Mouse (Mus musculus) hindbrain, embryonic 11.5 days (tissue): Measurements from ENCODE around the gene Osbpl9. TPM values are rescaled to one million over a fixed set of nuclear protein-coding genes. Genes with fewer than 3 reads are reported as not detected.

Source experiments
- ATAC-seq: fragments of 200-750 bp; cut with Nextera tagmentation; 2 replicates; pipeline ENCODE4 v1.8.0; 2017; ENCODE audit warnings: mild to moderate bottlenecking, moderate TSS enrichment, moderate library complexity; ENCODE audit not compliant: low FRiP score
- DNase-seq: peaks from one replicate; pipeline ENCODE4 v3.0.0-alpha.2; 2015; ENCODE audit warnings: low spot score
- H3K27ac ChIP-seq: fragments of 300-500 bp; sonication (generic); 2 replicates; pipeline ENCODE4 v1.5.1; 2014; ENCODE audit warnings: mild to moderate bottlenecking, low read depth, low read length
- H3K27me3 ChIP-seq: fragments of 300-500 bp; sonication (generic); 2 replicates; pipeline ENCODE4 v1.6.1; 2014; ENCODE audit warnings: mild to moderate bottlenecking, low read length, moderate library complexity, mixed read lengths; ENCODE audit not compliant: control insufficient read depth, insufficient read depth
- H3K36me3 ChIP-seq: fragments of 300-500 bp; sonication (generic); 2 replicates; pipeline ENCODE4 v1.6.1; 2014; ENCODE audit warnings: mild to moderate bottlenecking, low read length, moderate library complexity, mixed read lengths; ENCODE audit not compliant: control insufficient read depth, insufficient read depth
- H3K4me1 ChIP-seq: fragments of 300-500 bp; sonication (generic); replicated peaks from 2 replicates; pipeline ENCODE4 v1.6.1; 2014; ENCODE audit warnings: low read length, mixed read lengths; ENCODE audit not compliant: control insufficient read depth, insufficient read depth
- H3K4me2 ChIP-seq: fragments of 300-500 bp; sonication (generic); replicated peaks from 2 replicates; pipeline ENCODE4 v1.6.1; 2014; ENCODE audit warnings: mild to moderate bottlenecking, low read depth, low read length
- H3K4me3 ChIP-seq: fragments of 300-500 bp; sonication (generic); 2 replicates; pipeline ENCODE4 v1.5.1; 2014; ENCODE audit warnings: low read depth, low read length
- H3K9ac ChIP-seq: fragments of 300-500 bp; sonication (generic); 2 replicates; pipeline ENCODE4 v1.6.1; 2014; ENCODE audit warnings: low read depth, low read length
- H3K9me3 ChIP-seq: fragments of 300-500 bp; sonication (generic); 2 replicates; pipeline ENCODE4 v1.6.1; 2016; ENCODE audit warnings: low read length; ENCODE audit not compliant: control insufficient read depth
- WGBS: fragments of 180-500 bp; shearing (Covaris S2); extraction: QIAGEN DNeasy Blood & Tissue Kit; methylation state at CpG from one replicate; pipeline ENCODE4 v1.1.7; 2014; 5-methylcytosine and 5-hydroxymethylcytosine counted together
- polyA plus RNA-seq: library from polyadenylated mRNA; unstranded; fragments of >200 nt; fragmentation: Nextera tagmentation; extraction: Ambion mirVana; gene quantifications from 2 replicates; pipeline ENCODE4 v1.2.1, GENCODE M21; 2014

The Osbpl9 gene
- polyA plus RNA-seq, 1 experiment from 2014 or later: 77.3 TPM

DNA sequence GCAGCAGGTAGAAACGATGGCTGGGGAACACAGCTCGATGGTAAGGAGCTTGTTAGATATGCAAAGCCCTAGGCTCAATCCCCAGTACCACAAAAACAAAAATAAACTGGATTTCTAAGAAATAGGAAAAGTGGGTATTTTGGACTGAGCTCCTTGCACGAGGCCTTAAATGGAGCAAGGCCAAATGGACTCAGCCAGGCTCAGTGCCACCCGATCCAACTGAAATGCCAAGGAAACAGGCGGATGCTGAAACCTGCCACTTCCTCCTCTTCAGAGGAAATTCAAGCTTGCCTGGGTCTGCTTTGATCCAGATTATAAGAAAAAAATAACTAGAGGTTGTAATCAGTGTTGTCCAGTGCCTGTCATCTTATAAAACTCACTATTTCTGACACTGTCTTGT, 112.9 kb downstream of the Osbpl9 start:
- WGBS: 90% methylated on average over 5 of the region's 5 CpGs
- Histone ChIP-seq H3K27me3 (no peaks in the 10 kb centered on the region), H3K9me3 (no peaks in the 10 kb centered on the region), H3K4me3 (no peak overlapping the region), H3K4me1 (no peaks in the 10 kb centered on the region), H3K36me3 (no peaks in the 10 kb centered on the region), H3K27ac (no peak overlapping the region), H3K9ac (no peak overlapping the region), H3K4me2 (no peak overlapping the region)
- ATAC-seq (no peak), DNase-seq (no peak)

DNA sequence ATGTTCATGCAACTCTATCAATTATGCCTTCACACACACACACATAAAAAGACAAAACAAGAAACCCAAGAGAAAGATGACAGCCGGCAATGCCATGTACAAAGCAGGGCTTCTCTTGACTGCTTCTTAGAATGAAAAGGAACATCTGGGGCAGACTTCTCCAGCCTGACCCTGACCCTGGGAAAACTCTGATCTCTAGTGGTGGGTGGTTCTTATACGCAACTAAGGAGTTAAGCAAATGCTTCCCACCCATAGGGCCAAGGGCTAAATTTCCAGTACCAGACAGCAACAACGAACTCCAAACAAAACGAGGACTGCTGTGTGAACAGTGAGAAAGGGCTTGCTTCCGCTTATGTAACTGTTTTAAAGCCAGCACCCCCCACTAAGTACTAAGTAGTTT, 122.0 kb downstream of the Osbpl9 start:
- no peak for ATAC-seq
- Histone ChIP-seq H3K27ac (no peak overlapping the region), H3K27me3 (no peaks in the 10 kb centered on the region), H3K4me3 (no peak overlapping the region), H3K4me1 (no peaks in the 10 kb centered on the region), H3K9me3 (no peaks in the 10 kb centered on the region), H3K36me3 (no peaks in the 10 kb centered on the region), H3K9ac (no peak overlapping the region), H3K4me2 (no peak overlapping the region)
- WGBS: 77% methylated on average over 5 of the region's 5 CpGs
- no peak for DNase-seq

DNA sequence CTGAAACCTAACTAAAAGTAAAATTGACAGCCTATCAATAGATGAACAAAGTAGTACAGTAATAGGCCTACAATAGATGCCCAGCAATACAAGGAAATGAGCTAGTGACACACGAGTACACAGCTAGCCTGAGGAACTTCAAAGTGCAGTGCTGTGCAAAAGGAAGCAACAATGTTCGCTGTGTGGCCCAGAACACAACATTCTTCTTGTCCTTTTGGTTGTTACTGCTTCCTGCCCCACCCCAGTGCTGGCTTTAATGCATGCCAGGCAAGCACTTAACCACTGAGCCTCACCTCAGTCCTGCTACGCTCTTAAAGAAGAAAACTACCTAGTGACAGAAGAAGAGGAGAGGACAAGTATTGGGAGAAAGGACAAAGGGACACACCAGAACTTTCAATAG, 122.4 kb downstream of the Osbpl9 start:
- Histone ChIP-seq H3K27ac (no peak overlapping the region), H3K9ac (no peak overlapping the region), H3K36me3 (no peaks in the 10 kb centered on the region), H3K27me3 (no peaks in the 10 kb centered on the region), H3K4me1 (no peaks in the 10 kb centered on the region), H3K9me3 (no peaks in the 10 kb centered on the region), H3K4me2 (no peak overlapping the region), H3K4me3 (no peak overlapping the region)
- WGBS: 86% methylated on average over 3 of the region's 3 CpGs
- DNase-seq: no peak
- no peak for ATAC-seq

- no peak for DNase-seq
Measured at GRCm38 (mm10) chr4:109078941-109079340, 123.1 kb downstream of the Osbpl9 start.

DNA sequence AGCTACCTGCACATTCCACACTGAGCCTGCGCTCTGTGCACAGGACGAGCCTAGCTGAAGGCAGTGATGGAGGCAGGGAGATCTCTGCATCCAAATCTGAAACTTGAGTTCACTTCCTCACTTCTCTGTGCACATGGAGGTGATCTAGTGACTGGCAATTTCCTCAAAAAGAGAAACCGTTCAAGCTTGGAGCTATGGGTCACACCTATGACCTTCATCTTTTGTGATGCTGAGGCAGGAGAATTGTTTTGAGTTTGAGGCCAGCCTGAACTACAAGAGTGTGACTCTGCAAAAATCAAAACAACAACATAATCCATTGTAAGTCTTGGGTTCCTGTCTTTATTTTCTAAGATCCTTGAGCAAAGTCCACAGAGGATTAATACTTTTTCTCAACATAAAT, 128.8 kb downstream of the Osbpl9 start:
- H3K27ac ChIP-seq: no peak overlapping the region
- 0 out of 2 replicates have a peak, but pooled peaks cover 2% of the 10 kb centered on the region for H3K36me3 ChIP-seq
- H3K4me3 ChIP-seq: no peak overlapping the region
- no peaks in the 10 kb centered on the region for H3K9me3 ChIP-seq
- H3K4me2 ChIP-seq: no peak overlapping the region
- ATAC-seq (no peak), DNase-seq (no peak)
- no peak overlapping the region for H3K9ac ChIP-seq
- no peaks in the 10 kb centered on the region for H3K4me1 ChIP-seq
- H3K27me3 ChIP-seq: no peaks in the 10 kb centered on the region
- WGBS: 92% methylated on average over 3 of the region's 3 CpGs

More at GRCm38 (mm10) chr4:109078941-109079340, 123.1 kb downstream of the Osbpl9 start:
- ATAC-seq: no peak
- Histone ChIP-seq H3K27me3 (no peaks in the 10 kb centered on the region), H3K9ac (no peak overlapping the region), H3K4me1 (no peaks in the 10 kb centered on the region), H3K4me3 (no peak overlapping the region), H3K27ac (no peak overlapping the region), H3K36me3 (no peaks in the 10 kb centered on the region), H3K9me3 (no peaks in the 10 kb centered on the region), H3K4me2 (no peak overlapping the region)
- WGBS: 91% methylated on average over 7 of the region's 7 CpGs

DNA sequence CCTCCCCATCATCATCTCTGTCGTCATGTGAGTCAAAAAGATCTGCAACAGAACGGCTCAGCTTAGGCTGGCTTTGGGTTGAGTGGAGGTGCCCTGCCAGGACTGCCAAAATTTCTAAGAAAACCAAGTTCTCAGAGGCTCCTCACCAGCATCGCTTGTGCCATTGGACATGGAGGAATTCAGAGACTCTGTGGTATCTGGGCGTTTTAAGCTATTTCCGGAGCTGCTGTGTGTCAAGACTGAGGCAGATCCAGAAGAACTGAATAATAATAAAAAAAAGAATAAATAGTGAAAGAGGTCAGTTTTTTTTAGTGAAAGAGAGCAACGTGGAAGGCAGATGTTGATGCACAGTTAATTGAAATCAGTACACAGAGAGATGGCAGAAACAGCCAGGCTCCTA, 129.2 kb downstream of the Osbpl9 start:
- H3K9ac ChIP-seq: no peak overlapping the region
- no peak overlapping the region for H3K27ac ChIP-seq
- no peaks in the 10 kb centered on the region for H3K9me3 ChIP-seq
- H3K36me3 ChIP-seq: 0 out of 2 replicates have a peak, but pooled peaks cover 2% of the 10 kb centered on the region
- 89% methylated on average over 6 of the region's 6 CpGs for WGBS
- ATAC-seq (no peak), DNase-seq (no peak)
- no peak overlapping the region for H3K4me3 ChIP-seq
- no peak overlapping the region for H3K4me2 ChIP-seq
- H3K27me3 ChIP-seq: no peaks in the 10 kb centered on the region
- no peaks in the 10 kb centered on the region for H3K4me1 ChIP-seq

GRCm38 (mm10) chr4:109065714-109066113, 136.4 kb downstream of the Osbpl9 start:
- no peak for DNase-seq

DNA sequence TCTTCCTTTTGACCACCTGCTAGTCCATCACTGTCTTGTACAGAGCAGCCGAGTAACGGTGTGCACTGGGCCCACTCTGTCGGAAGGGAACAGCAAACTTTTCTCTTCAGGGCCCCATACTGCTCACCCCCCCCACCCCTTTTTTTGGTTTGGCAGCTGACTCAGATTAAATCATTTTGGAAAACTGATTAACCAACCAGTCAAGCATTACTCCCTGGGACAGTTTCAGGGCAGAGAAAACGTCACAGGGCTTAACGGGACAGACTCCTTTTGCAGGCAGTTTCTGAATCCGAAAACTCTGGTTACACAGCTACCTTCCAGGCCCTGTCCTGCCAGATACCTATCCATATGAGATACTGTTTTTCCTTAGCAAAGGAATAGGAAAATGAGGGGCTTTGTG, 137.1 kb downstream of the Osbpl9 start:
- H3K4me2 ChIP-seq: no peak overlapping the region
- H3K9me3 ChIP-seq: no peaks in the 10 kb centered on the region
- 92% methylated on average over 6 of the region's 6 CpGs for WGBS
- H3K36me3 ChIP-seq: peaks cover 3% of the 10 kb centered on the region; the same call in 1 of the 2 replicates
- H3K4me1 ChIP-seq: no peaks in the 10 kb centered on the region
- H3K9ac ChIP-seq: no peak overlapping the region
- ATAC-seq (no peak), DNase-seq (no peak)
- no peaks in the 10 kb centered on the region for H3K27me3 ChIP-seq
- H3K4me3 ChIP-seq: no peak overlapping the region
- H3K27ac ChIP-seq: no peak overlapping the region

More at GRCm38 (mm10) chr4:109065714-109066113, 136.4 kb downstream of the Osbpl9 start:
- Histone ChIP-seq H3K9ac (no peak overlapping the region), H3K36me3 (peaks cover 5% of the 10 kb centered on the region; the same call in 1 of the 2 replicates), H3K9me3 (no peaks in the 10 kb centered on the region), H3K4me3 (no peak overlapping the region), H3K27ac (no peak overlapping the region), H3K27me3 (no peaks in the 10 kb centered on the region), H3K4me2 (no peak overlapping the region), H3K4me1 (no peaks in the 10 kb centered on the region)
- no peak for ATAC-seq
- WGBS: 93% methylated on average over 5 of the region's 5 CpGs

DNA sequence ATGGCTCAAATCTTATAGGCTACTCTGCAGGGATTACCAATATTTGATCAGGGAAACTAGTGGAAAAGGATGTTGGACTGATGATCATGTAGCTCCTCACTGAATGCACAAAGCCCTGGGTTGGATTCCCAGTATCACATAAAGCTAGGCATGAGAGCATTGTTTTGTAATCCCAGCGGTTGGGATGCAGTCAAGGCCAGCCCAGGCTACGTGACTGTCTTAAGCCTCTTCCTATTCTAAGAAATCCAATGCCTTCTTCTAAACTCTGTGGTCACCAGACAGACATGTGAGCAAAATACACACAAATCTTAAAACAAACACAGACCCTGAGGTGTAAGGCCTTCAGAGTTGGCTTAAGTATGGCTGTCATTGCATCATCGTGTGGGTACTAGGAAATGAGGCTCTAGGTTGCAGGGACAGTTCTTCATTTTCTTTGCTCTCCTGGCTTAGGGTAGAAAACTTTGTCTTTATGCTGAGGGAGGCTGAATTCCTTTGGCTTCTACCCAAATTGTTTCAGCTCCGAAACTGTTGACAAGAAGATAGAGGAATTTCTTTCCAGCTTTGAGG, 142.7 kb downstream of the Osbpl9 start:
- Histone ChIP-seq H3K9me3 (no peaks in the 10 kb centered on the region), H3K4me3 (no peak overlapping the region), H3K9ac (no peak overlapping the region), H3K4me2 (no peak overlapping the region), H3K4me1 (no peaks in the 10 kb centered on the region), H3K27ac (no peak overlapping the region), H3K36me3 (peaks cover 13% of the 10 kb centered on the region), H3K27me3 (no peaks in the 10 kb centered on the region)
- WGBS: 94% methylated on average over 4 of the region's 4 CpGs
- ATAC-seq (no peak), DNase-seq (no peak)
